ENCODE assay signal across 8 mouse cellular contexts in the genomic region with DNA sequence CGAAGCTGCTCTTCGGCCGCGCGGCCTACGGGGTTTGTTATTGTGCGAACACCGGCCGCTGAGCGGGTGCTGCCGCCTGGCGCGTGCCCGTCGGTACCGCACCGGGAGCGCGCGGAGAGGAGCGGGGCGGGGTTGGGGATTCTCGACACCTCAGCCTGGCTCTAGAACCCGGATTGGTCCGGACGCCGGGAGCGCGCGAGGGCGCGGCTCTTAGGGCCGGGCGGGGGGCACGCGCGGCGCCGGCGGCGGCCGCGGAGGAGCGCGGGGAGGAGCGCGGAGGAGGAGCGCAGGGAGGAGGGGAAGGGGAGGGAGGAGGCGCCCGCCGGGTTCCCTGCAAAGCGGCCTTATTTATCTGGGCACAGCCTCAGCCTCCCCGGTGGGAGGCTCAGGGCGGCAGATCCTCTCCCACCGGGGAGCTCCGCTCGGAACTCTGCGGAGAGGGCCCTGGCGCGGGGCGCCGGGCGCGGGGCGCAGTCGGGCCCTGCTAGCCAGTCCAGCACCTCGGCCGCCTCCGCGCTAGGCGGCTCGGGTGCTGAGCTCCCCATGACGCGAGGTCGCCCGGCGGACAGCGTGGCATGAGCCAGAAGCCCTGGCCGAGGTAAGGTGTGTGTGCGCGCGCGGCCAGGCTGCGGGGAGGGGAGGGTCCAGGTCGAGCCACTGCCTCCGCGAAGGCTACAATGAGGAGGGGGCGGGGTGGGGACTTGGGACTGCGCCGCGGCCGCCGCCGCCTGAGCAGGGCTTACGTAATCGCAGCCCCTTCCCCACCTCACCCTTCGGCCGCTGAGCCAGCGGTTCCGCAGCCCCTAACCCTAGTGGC. TPM values are rescaled to one million over a fixed set of nuclear protein-coding genes. Genes with fewer than 3 reads are reported as not detected.
DNase-seq lines count a peak whose midpoint lies in the region; ATAC-seq lines count a peak whose summit lies in the region.

A gene (plus strand): TSS at position 297 of the 817 bp plus-strand sequence.

- H3K4me1 ChIP-seq in embryonic facial prominence, embryonic 13.5 days: peaks cover 21% of the 10 kb centered on the region
- peaks cover 22% of the 10 kb centered on the region for H3K4me1 ChIP-seq in heart, embryonic 15.5 days (replicated peaks)
- peaks cover 14% of the 10 kb centered on the region for H3K4me1 ChIP-seq in liver, embryonic 12.5 days
- peaks cover 55% of the 10 kb centered on the region for H3K4me1 ChIP-seq in neural tube, embryonic 13.5 days (replicated peaks)

- H3K27me3 ChIP-seq in embryonic facial prominence, embryonic 13.5 days: peaks cover 59% of the 10 kb centered on the region
- peaks cover 64% of the 10 kb centered on the region for H3K27me3 ChIP-seq in heart, embryonic 15.5 days
- H3K27me3 ChIP-seq in liver, embryonic 12.5 days (replicated peaks): peaks cover 87% of the 10 kb centered on the region
- H3K27me3 ChIP-seq in neural tube, embryonic 13.5 days: peaks cover 5% of the 10 kb centered on the region; the same call in 1 of the 2 replicates

- WGBS in embryonic facial prominence, embryonic 13.5 days: under 1% methylated on average over 93 of the region's 100 CpGs
- WGBS in heart, embryonic 15.5 days: under 1% methylated on average over 90 of the region's 100 CpGs
- 1% methylated on average over 98 of the region's 100 CpGs for WGBS in liver, embryonic 12.5 days (ENCODE audit: insufficient replicate concordance)
- WGBS in neural tube, embryonic 13.5 days: 1% methylated on average over 66 of the region's 100 CpGs

- DNase-seq in urinary bladder, postnatal 14 days (ENCODE audit: low spot score): peak; percentile 70
- no peak for DNase-seq in urinary bladder, postnatal 10 days (ENCODE audit: low spot score)
- peak; percentile 84 for DNase-seq in kidney, postnatal 14 days
- no peak for DNase-seq in urinary bladder, postnatal 25 days (ENCODE audit: low spot score)

- H3K27ac ChIP-seq in embryonic facial prominence, embryonic 13.5 days: peak within 1 kb of the TSS; percentile 39; the same call in 1 of the 2 replicates
- H3K27ac ChIP-seq in heart, embryonic 15.5 days: no peak within 1 kb of the TSS
- no peak within 1 kb of the TSS for H3K27ac ChIP-seq in liver, embryonic 12.5 days
- H3K27ac ChIP-seq in neural tube, embryonic 13.5 days (replicated peaks): peak within 1 kb of the TSS; percentile 98

- H3K9ac ChIP-seq in embryonic facial prominence, embryonic 13.5 days: peak within 1 kb of the TSS; percentile 77
- peak within 1 kb of the TSS; percentile 40 for H3K9ac ChIP-seq in heart, embryonic 15.5 days
- H3K9ac ChIP-seq in liver, embryonic 12.5 days: peak within 1 kb of the TSS; percentile 25; the same call in 1 of the 2 replicates
- H3K9ac ChIP-seq in neural tube, embryonic 13.5 days: peak within 1 kb of the TSS; percentile 99

- peak; percentile 75 for ATAC-seq in embryonic facial prominence, embryonic 13.5 days (ENCODE audit: insufficient number of reproducible peaks, insufficient read depth, low FRiP score, low TSS enrichment, low read depth)
- ATAC-seq in heart, embryonic 15.5 days (replicated peaks; ENCODE audit: insufficient number of reproducible peaks, insufficient read depth, low FRiP score, low read depth): peak; percentile 77
- ATAC-seq in liver, embryonic 12.5 days: no peak; the same call in 1 of the 2 replicates
- peak; percentile 90 for ATAC-seq in neural tube, embryonic 13.5 days (ENCODE audit: low read depth)

- H3K4me3 ChIP-seq in embryonic facial prominence, embryonic 13.5 days: peak within 1 kb of the TSS; percentile 71
- peak within 1 kb of the TSS; percentile 62 for H3K4me3 ChIP-seq in heart, embryonic 15.5 days
- peak within 1 kb of the TSS; percentile 55 for H3K4me3 ChIP-seq in liver, embryonic 12.5 days
- peak within 1 kb of the TSS; percentile 91 for H3K4me3 ChIP-seq in neural tube, embryonic 13.5 days

- no peaks in the 10 kb centered on the region for H3K36me3 ChIP-seq in embryonic facial prominence, embryonic 13.5 days
- no peaks in the 10 kb centered on the region for H3K36me3 ChIP-seq in heart, embryonic 15.5 days
- H3K36me3 ChIP-seq in liver, embryonic 12.5 days: no peaks in the 10 kb centered on the region
- 0 out of 2 replicates have a peak, but pooled peaks cover 3% of the 10 kb centered on the region for H3K36me3 ChIP-seq in neural tube, embryonic 13.5 days

- H3K9me3 ChIP-seq in embryonic facial prominence, embryonic 13.5 days: no peaks in the 10 kb centered on the region
- no peaks in the 10 kb centered on the region for H3K9me3 ChIP-seq in heart, embryonic 15.5 days (replicated peaks)
- H3K9me3 ChIP-seq in liver, embryonic 12.5 days (replicated peaks): no peaks in the 10 kb centered on the region
- H3K9me3 ChIP-seq in neural tube, embryonic 13.5 days: no peaks in the 10 kb centered on the region

- peak within 1 kb of the TSS; percentile 97 for H3K4me2 ChIP-seq in embryonic facial prominence, embryonic 13.5 days
- peak within 1 kb of the TSS; percentile 96 for H3K4me2 ChIP-seq in heart, embryonic 15.5 days
- H3K4me2 ChIP-seq in liver, embryonic 12.5 days: peak within 1 kb of the TSS; percentile 77
- H3K4me2 ChIP-seq in neural tube, embryonic 13.5 days: peak within 1 kb of the TSS; percentile 97

RNA-seq across cellular contexts. Expression of the gene that starts here (rescaled TPM):
- polyA plus RNA-seq in embryonic facial prominence, embryonic 13.5 days (2015; fragmentation: Nextera tagmentation; extraction: Ambion mirVana): 3.6 and 4.2 TPM in 2 replicates
- polyA plus RNA-seq in heart, embryonic 15.5 days (2015; fragmentation: Nextera tagmentation; extraction: Ambion mirVana): 0.78 and 1.2 TPM in 2 replicates
- polyA plus RNA-seq in liver, embryonic 12.5 days (2016; fragmentation: Nextera tagmentation; extraction: Ambion mirVana): 0.18 and 0.33 TPM in 2 replicates
- polyA plus RNA-seq in neural tube, embryonic 13.5 days (2015; fragmentation: Nextera tagmentation; extraction: Ambion mirVana): 27.7 and 31.8 TPM in 2 replicates

Comparison
In these comparisons a context has a peak if more than half of its experiments do, and no peak if none do; other contexts are left out.
1. DNase-seq: peak in urinary bladder, postnatal 14 days (single experiment) and kidney, postnatal 14 days (single experiment); none in urinary bladder, postnatal 10 days (single experiment) and urinary bladder, postnatal 25 days (single experiment).
2. H3K27ac ChIP-seq: peak in embryonic facial prominence, embryonic 13.5 days (single experiment) and neural tube, embryonic 13.5 days (single experiment); none in heart, embryonic 15.5 days (single experiment) and liver, embryonic 12.5 days (single experiment).
3. H3K9ac ChIP-seq: peak in every context shown above with its lines; median percentile 99 in neural tube, embryonic 13.5 days; 77 in embryonic facial prominence, embryonic 13.5 days; 40 in heart, embryonic 15.5 days; 25 in liver, embryonic 12.5 days.
4. Peak in every context shown above with its lines, with median percentiles within 50 percentile points of each other: H3K4me2 ChIP-seq and H3K4me3 ChIP-seq.